Mouse (Mus musculus) kidney, embryonic 14.5 days (tissue): Measurements from ENCODE around the gene Acbd4. TPM values are rescaled to one million over a fixed set of nuclear protein-coding genes. Genes with fewer than 3 reads are reported as not detected.

Source experiments
- ATAC-seq: fragments of 200-750 bp; cut with Nextera tagmentation; 2 replicates; pipeline ENCODE4 v1.8.0; 2017; ENCODE audit warnings: moderate number of reproducible peaks, mild to moderate bottlenecking, moderate TSS enrichment, moderate library complexity; ENCODE audit not compliant: low FRiP score, low TSS enrichment
- H3K27ac ChIP-seq: fragments of 300-500 bp; sonication (generic); 2 replicates; pipeline ENCODE4 v1.5.1; 2014; ENCODE audit warnings: low read depth, mild to moderate bottlenecking, low read length, moderate library complexity, mixed read lengths
- H3K27me3 ChIP-seq: fragments of 300-500 bp; sonication (generic); 2 replicates; pipeline ENCODE4 v1.6.1; 2014; ENCODE audit warnings: mild to moderate bottlenecking, low read length; ENCODE audit not compliant: control insufficient read depth, insufficient read depth
- H3K36me3 ChIP-seq: fragments of 300-500 bp; sonication (generic); 2 replicates; pipeline ENCODE4 v1.6.1; 2014; ENCODE audit warnings: low read length, mixed read lengths; ENCODE audit not compliant: control insufficient read depth, insufficient read depth
- H3K4me1 ChIP-seq: fragments of 300-500 bp; sonication (generic); 2 replicates; pipeline ENCODE4 v1.6.1; 2014; ENCODE audit warnings: low read length, mixed read lengths; ENCODE audit not compliant: control insufficient read depth, insufficient read depth
- H3K4me2 ChIP-seq: fragments of 300-500 bp; sonication (generic); replicated peaks from 2 replicates; pipeline ENCODE4 v1.6.1; 2014; ENCODE audit warnings: low read depth, mild to moderate bottlenecking, low read length
- H3K4me3 ChIP-seq: fragments of 300-500 bp; sonication (generic); 2 replicates; pipeline ENCODE4 v1.5.1; 2014; ENCODE audit warnings: mild to moderate bottlenecking, low read length
- H3K9ac ChIP-seq: fragments of 300-500 bp; sonication (generic); 2 replicates; pipeline ENCODE4 v1.6.1; 2014; ENCODE audit warnings: low read depth, mild to moderate bottlenecking, low read length, moderate library complexity
- H3K9me3 ChIP-seq: fragments of 300-500 bp; sonication (generic); 2 replicates; pipeline ENCODE4 v1.6.1; 2016; ENCODE audit warnings: low read length; ENCODE audit not compliant: control insufficient read depth
- WGBS: fragments of 180-500 bp; shearing (Covaris S2); extraction: QIAGEN DNeasy Blood & Tissue Kit; methylation state at CpG from one replicate; pipeline ENCODE4 v1.1.7; 2014; 5-methylcytosine and 5-hydroxymethylcytosine counted together
- polyA plus RNA-seq: library from polyadenylated mRNA; unstranded; fragments of >200 nt; fragmentation: Nextera tagmentation; extraction: Ambion mirVana; gene quantifications from 2 replicates; pipeline ENCODE4 v1.2.1, GENCODE M21; 2014

Acbd4 gene
- polyA plus RNA-seq, 1 experiment from 2014 or later: 15.8 TPM

DNA sequence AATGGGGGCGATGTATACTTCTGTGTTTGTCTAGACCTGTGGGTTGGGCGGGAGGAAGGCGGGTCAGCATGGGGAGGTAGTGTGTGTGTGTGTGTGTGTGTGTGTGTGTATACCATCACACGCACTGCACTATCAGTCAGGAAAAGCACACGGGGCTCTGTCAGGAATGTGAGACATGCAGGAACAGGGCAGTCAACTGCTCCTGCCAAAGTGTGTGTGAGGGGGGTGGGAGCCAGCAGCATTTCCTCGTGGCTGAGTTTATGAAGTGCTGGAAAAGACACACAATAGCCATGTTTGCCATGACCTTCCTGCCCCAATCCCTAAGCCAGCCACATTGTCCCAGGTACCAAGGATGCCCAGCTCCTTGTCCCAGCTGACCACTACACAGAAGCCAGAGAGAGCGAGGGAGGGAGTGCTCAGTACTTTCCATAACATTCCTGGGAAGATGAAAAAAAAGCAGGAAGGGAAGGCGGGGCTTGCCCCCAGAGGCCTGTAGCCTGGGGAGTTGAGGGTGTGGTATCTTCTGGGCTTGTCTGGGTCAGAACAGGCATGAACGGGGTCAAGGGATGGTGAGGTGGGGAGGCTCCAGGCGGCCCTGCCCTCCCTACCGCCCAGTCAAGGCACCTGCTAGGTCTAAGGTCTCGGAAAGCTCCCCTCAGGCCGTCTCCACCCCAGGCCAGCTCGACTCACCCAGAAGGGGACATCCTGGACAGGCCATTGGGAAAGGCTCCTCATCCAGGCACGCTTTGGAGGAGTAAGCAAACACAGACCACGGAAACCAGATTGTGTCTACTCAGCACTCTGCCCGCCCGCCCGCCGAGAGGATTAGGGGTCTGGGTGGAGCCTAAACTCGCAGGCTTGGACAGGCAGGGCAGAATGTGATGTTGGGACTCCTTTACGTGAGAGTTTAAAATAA lies 4.2 kb upstream of the Acbd4 start:
- H3K36me3 ChIP-seq: no peaks in the 10 kb centered on the region
- H3K4me1 ChIP-seq: peaks cover 50% of the 10 kb centered on the region
- WGBS: 24% methylated on average over 22 of the region's 22 CpGs
- no peaks in the 10 kb centered on the region for H3K9me3 ChIP-seq
- ATAC-seq: no peak
- no peaks in the 10 kb centered on the region; the same call in 1 of the 2 replicates for H3K27me3 ChIP-seq
- H3K4me3 ChIP-seq: no peak overlapping the region
- peak overlapping the region; percentile 19 for H3K4me2 ChIP-seq
- H3K9ac ChIP-seq: no peak overlapping the region
- H3K27ac ChIP-seq: no peak overlapping the region; the same call in 1 of the 2 replicates

DNA sequence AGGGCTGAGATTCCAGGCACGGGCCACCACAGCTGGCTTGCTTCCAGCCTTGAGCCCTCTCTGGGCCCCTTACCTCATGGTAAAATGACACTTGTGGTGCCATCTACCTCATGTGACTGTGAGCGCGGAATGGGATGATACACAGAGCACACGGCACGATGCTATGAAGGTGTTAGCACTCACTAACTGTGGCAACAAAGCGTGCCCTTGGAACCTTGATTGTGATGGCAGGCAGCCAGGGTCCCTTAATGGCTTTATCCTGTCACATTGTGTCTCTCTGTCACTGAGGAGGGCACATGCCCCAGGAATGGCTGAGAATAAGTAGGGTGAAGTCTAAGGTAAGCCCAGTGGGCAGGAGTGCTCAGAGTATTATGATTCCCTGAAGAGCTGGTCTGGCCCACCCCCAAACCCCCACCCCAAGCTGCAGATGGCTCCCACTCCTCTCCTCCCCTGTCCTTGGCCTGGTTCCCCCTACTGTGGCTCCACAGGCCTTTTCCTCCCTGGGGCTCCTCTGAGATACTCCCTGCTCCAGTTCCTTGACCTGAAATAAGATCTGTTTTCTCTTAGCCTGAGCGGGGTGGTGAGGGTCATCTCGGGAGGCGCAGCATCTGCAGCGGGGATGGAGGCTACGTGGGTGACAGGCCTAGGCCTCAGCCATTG lies 2.8 kb upstream of the Acbd4 start:
- Histone ChIP-seq H3K36me3 (no peaks in the 10 kb centered on the region), H3K4me2 (no peak overlapping the region), H3K27me3 (no peaks in the 10 kb centered on the region; the same call in 1 of the 2 replicates), H3K9ac (no peak overlapping the region; the same call in 1 of the 2 replicates), H3K4me3 (no peak overlapping the region), H3K4me1 (peaks cover 59% of the 10 kb centered on the region), H3K9me3 (no peaks in the 10 kb centered on the region), H3K27ac (peak overlapping the region; percentile 30; the same call in 1 of the 2 replicates)
- no peak for ATAC-seq
- WGBS: 45% methylated on average over 11 of the region's 11 CpGs

- ATAC-seq: no peak
- Histone ChIP-seq H3K27ac (peak overlapping the region; percentile 30; the same call in 1 of the 2 replicates), H3K4me3 (no peak overlapping the region), H3K27me3 (no peaks in the 10 kb centered on the region; the same call in 1 of the 2 replicates), H3K4me1 (peaks cover 57% of the 10 kb centered on the region), H3K9ac (no peak overlapping the region), H3K9me3 (no peaks in the 10 kb centered on the region), H3K4me2 (peak overlapping the region; percentile 6; the same call in 1 of the 2 replicates), H3K36me3 (no peaks in the 10 kb centered on the region)
- 22% methylated on average over 12 of the region's 12 CpGs for WGBS
Observed at GRCm38 (mm10) chr11:103099352-103099940, 2.0 kb upstream of the Acbd4 start.

- Histone ChIP-seq H3K36me3 (no peaks in the 10 kb centered on the region), H3K4me2 (peak overlapping the region; percentile 86), H3K9me3 (no peaks in the 10 kb centered on the region), H3K9ac (no peak overlapping the region), H3K4me3 (no peak overlapping the region; the same call in 1 of the 2 replicates), H3K27me3 (no peaks in the 10 kb centered on the region; the same call in 1 of the 2 replicates), H3K4me1 (peaks cover 49% of the 10 kb centered on the region), H3K27ac (no peak overlapping the region)
- ATAC-seq: no peak
- 48% methylated on average over 8 of the region's 8 CpGs for WGBS
Observed at GRCm38 (mm10) chr11:103100361-103100760, 1.1 kb upstream of the Acbd4 start.

DNA sequence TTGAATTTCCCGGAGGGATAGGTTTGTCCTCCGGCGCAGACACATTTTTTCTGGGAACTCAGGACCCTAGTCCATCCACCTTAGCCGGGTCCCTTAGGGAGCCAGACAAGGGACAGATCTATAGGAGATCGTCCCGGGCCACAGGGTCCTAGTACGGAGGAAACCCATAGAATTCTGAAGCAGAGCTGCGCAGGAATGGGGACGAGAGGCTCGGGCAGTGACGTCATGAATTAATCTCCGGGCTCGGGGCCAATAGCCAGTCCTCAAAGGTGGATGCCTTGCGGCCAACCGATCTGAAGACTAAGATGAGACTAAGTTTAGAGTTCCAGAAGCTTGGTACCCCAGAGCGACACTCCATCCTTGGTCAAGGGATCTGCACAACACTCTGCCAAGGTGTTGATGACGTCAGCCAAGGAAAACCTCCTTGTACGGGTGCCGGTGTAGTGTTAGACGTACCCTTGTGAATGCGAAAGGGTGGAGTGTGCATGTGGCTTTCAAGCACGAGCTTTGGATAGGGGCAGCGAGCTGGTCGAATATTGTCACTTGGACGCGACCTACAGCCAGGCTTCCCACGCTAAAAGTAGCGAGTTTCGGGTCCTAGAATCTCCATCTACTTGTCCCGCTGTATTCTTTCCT lies 502 bp downstream of the Acbd4 start:
- 0 out of 2 replicates have a peak, but pooled peaks have one; percentile 13 for ATAC-seq
- H3K27me3 ChIP-seq: no peaks in the 10 kb centered on the region; the same call in 1 of the 2 replicates

GRCm38 (mm10) chr11:103102725-103103349 lies 1.4 kb downstream of the Acbd4 start:
- no peak overlapping the region for H3K27ac ChIP-seq
- WGBS: 1% methylated on average over 35 of the region's 35 CpGs

More for the DNA sequence above, 502 bp downstream of the Acbd4 start:
- Histone ChIP-seq H3K36me3 (no peaks in the 10 kb centered on the region), H3K4me2 (peak overlapping the region; percentile 86), H3K4me1 (peaks cover 45% of the 10 kb centered on the region), H3K4me3 (peak overlapping the region; percentile 60), H3K9me3 (no peaks in the 10 kb centered on the region), H3K9ac (peak overlapping the region; percentile 61), H3K27ac (no peak overlapping the region)
- 4% methylated on average over 30 of the region's 30 CpGs for WGBS

GRCm38 (mm10) chr11:103103621-103104020 lies 2.1 kb downstream of the Acbd4 start:
- Histone ChIP-seq H3K27ac (no peak overlapping the region), H3K9ac (no peak overlapping the region)

More at GRCm38 (mm10) chr11:103102725-103103349, 1.4 kb downstream of the Acbd4 start:
- peak overlapping the region; percentile 42 for H3K9ac ChIP-seq
- peak; percentile 88 for ATAC-seq
- H3K9me3 ChIP-seq: no peaks in the 10 kb centered on the region
- no peaks in the 10 kb centered on the region; the same call in 1 of the 2 replicates for H3K27me3 ChIP-seq
- H3K4me2 ChIP-seq: peak overlapping the region; percentile 86
- H3K4me3 ChIP-seq: peak overlapping the region; percentile 60
- H3K36me3 ChIP-seq: no peaks in the 10 kb centered on the region
- peaks cover 39% of the 10 kb centered on the region for H3K4me1 ChIP-seq

GRCm38 (mm10) chr11:103104469-103104868 lies 3.0 kb downstream of the Acbd4 start:
- WGBS: 79% methylated on average over 7 of the region's 7 CpGs
- Histone ChIP-seq H3K9ac (peak overlapping the region; percentile 29; the same call in 1 of the 2 replicates), H3K27me3 (no peaks in the 10 kb centered on the region; the same call in 1 of the 2 replicates), H3K4me2 (no peak overlapping the region), H3K9me3 (no peaks in the 10 kb centered on the region), H3K27ac (no peak overlapping the region), H3K4me1 (peaks cover 29% of the 10 kb centered on the region), H3K4me3 (no peak overlapping the region), H3K36me3 (no peaks in the 10 kb centered on the region)
- no peak for ATAC-seq

More at GRCm38 (mm10) chr11:103103621-103104020, 2.1 kb downstream of the Acbd4 start:
- Histone ChIP-seq H3K9me3 (no peaks in the 10 kb centered on the region), H3K27me3 (no peaks in the 10 kb centered on the region; the same call in 1 of the 2 replicates), H3K36me3 (no peaks in the 10 kb centered on the region), H3K4me3 (peak overlapping the region; percentile 60; the same call in 1 of the 2 replicates), H3K4me2 (peak overlapping the region; percentile 86), H3K4me1 (peaks cover 35% of the 10 kb centered on the region)
- whole genome bisulfite sequencing: 61% methylated on average over 8 of the region's 8 CpGs
- no peak for ATAC-seq
